Comparison of ENCODE assay signal across 8 mouse cellular contexts in genomic region chr3:81036151-81036553, GRCm38 (mm10). TPM values are rescaled to one million over a fixed set of nuclear protein-coding genes. Genes with fewer than 3 reads are reported as not detected.
DNase-seq lines count a peak whose midpoint lies in the region; ATAC-seq and TF ChIP-seq lines count a peak whose summit lies in the region.

TSS of gene Pdgfc (plus strand) at chr3:81036416.

- no peaks in the 10 kb centered on the region for H3K9me3 ChIP-seq in lung, postnatal 0 days (ENCODE audit: low read length)
- no peaks in the 10 kb centered on the region for H3K9me3 ChIP-seq in intestine, embryonic 16.5 days (ENCODE audit: control insufficient read depth, low read length)
- no peaks in the 10 kb centered on the region for H3K9me3 ChIP-seq in neural tube, embryonic 14.5 days (ENCODE audit: control insufficient read depth, low read length)

- ATAC-seq in lung, postnatal 0 days: peak; percentile 39
- ATAC-seq in intestine, embryonic 16.5 days: no peak; the same call in 1 of the 2 replicates
- no peak for ATAC-seq in neural tube, embryonic 14.5 days (ENCODE audit: low read depth)
- no peak for ATAC-seq in megakaryocyte progenitor cell, adult 5-6 weeks (replicated peaks; ENCODE audit: poor library complexity)

- no peak within 1 kb of the TSS for H3K27ac ChIP-seq in lung, postnatal 0 days (ENCODE audit: low read length)
- peak within 1 kb of the TSS; percentile 82 for H3K27ac ChIP-seq in intestine, embryonic 16.5 days (ENCODE audit: low read length)
- peak within 1 kb of the TSS; percentile 52; the same call in 1 of the 2 replicates for H3K27ac ChIP-seq in neural tube, embryonic 14.5 days (ENCODE audit: low read depth, low read length)

- TF ChIP-seq CTCF in lung, postnatal 0 days (IDR thresholded peaks at IDR 0.05): no peak

- H3K27me3 ChIP-seq in lung, postnatal 0 days (replicated peaks; ENCODE audit: insufficient read depth, low read length): no peaks in the 10 kb centered on the region
- no peaks in the 10 kb centered on the region for H3K27me3 ChIP-seq in intestine, embryonic 16.5 days (replicated peaks; ENCODE audit: control insufficient read depth, insufficient read depth, low read length)
- no peaks in the 10 kb centered on the region for H3K27me3 ChIP-seq in neural tube, embryonic 14.5 days (ENCODE audit: control insufficient read depth, insufficient read depth, low read length)

- H3K4me3 ChIP-seq in lung, postnatal 0 days (ENCODE audit: low read depth, low read length): peak within 1 kb of the TSS; percentile 68
- peak within 1 kb of the TSS; percentile 79 for H3K4me3 ChIP-seq in intestine, embryonic 16.5 days (ENCODE audit: low read length)
- H3K4me3 ChIP-seq in neural tube, embryonic 14.5 days (ENCODE audit: low read depth, low read length): peak within 1 kb of the TSS; percentile 76

- peaks cover 3% of the 10 kb centered on the region; the same call in 1 of the 2 replicates for H3K4me1 ChIP-seq in lung, postnatal 0 days (ENCODE audit: insufficient read depth, low read depth, low read length)
- H3K4me1 ChIP-seq in intestine, embryonic 16.5 days (ENCODE audit: control insufficient read depth, insufficient read depth, low read length): peaks cover 8% of the 10 kb centered on the region
- H3K4me1 ChIP-seq in neural tube, embryonic 14.5 days (ENCODE audit: control insufficient read depth, insufficient read depth, low read length): no peaks in the 10 kb centered on the region

- no peaks in the 10 kb centered on the region for H3K36me3 ChIP-seq in lung, postnatal 0 days (ENCODE audit: insufficient read depth, low read length)
- no peaks in the 10 kb centered on the region for H3K36me3 ChIP-seq in intestine, embryonic 16.5 days (ENCODE audit: control insufficient read depth, insufficient read depth, low read length)
- H3K36me3 ChIP-seq in neural tube, embryonic 14.5 days (ENCODE audit: control insufficient read depth, insufficient read depth, low read length): no peaks in the 10 kb centered on the region

- peak within 1 kb of the TSS; percentile 39; the same call in 1 of the 2 replicates for H3K9ac ChIP-seq in lung, postnatal 0 days (replicated peaks; ENCODE audit: low read depth)
- peak within 1 kb of the TSS; percentile 86 for H3K9ac ChIP-seq in intestine, embryonic 16.5 days (ENCODE audit: low read depth, low read length)
- H3K9ac ChIP-seq in neural tube, embryonic 14.5 days (replicated peaks; ENCODE audit: low read depth, low read length): peak within 1 kb of the TSS; percentile 63

- TF ChIP-seq EP300 in lung, postnatal 0 days (IDR thresholded peaks at IDR 0.05): no peak

- DNase-seq in adrenal gland, postnatal 4 days (ENCODE audit: low spot score in 2 of 2): no peak
- DNase-seq in adrenal gland, adult 18-20 months (ENCODE audit: low spot score in 2 of 2): no peak
- no peak for DNase-seq in lung, postnatal 0 days (ENCODE audit: low spot score)
- DNase-seq in lung, postnatal 4 days: no peak
- no peak for DNase-seq in gastrocnemius, postnatal 10 days

- peak within 1 kb of the TSS; percentile 96 for H3K4me2 ChIP-seq in lung, postnatal 0 days (replicated peaks; ENCODE audit: low read depth, low read length)
- peak within 1 kb of the TSS; percentile 93 for H3K4me2 ChIP-seq in intestine, embryonic 16.5 days (ENCODE audit: low read depth, low read length)
- peak within 1 kb of the TSS; percentile 95 for H3K4me2 ChIP-seq in neural tube, embryonic 14.5 days (ENCODE audit: low read depth, low read length)

- 2% methylated on average over 15 of the region's 17 CpGs for WGBS in lung, postnatal 0 days
- WGBS in intestine, embryonic 16.5 days: 4% methylated on average over 17 of the region's 17 CpGs
- WGBS in neural tube, embryonic 14.5 days: 1% methylated on average over 14 of the region's 17 CpGs

RNA-seq across cellular contexts. Expression of gene Pdgfc, which starts in this region (rescaled TPM):
- total RNA-seq in adrenal gland, postnatal 4 days (2021): 10 to 100 TPM; 19.8 to 21.3 TPM
- total RNA-seq in adrenal gland, adult 18-20 months (2021): 1 to 10 TPM; 6.9 to 8.4 TPM
- polyA plus RNA-seq in lung, postnatal 0 days (2015; fragmentation: Nextera tagmentation; extraction: Ambion mirVana): 2.2 and 2.3 TPM in 2 replicates
- polyA plus RNA-seq in intestine, embryonic 16.5 days (2015; fragmentation: Nextera tagmentation; extraction: Ambion mirVana): 9.0 and 9.2 TPM in 2 replicates
- polyA plus RNA-seq in neural tube, embryonic 14.5 days (2014; fragmentation: Nextera tagmentation; extraction: Ambion mirVana): 3.3 and 4.6 TPM in 2 replicates
- 0.27 TPM in 1 of 2 replicates, not detected in the other for total RNA-seq in megakaryocyte progenitor cell, adult 5-6 weeks (2015)
- total RNA-seq in megakaryocyte progenitor cell, adult 5-6 weeks (2017): not detected in 2 replicates
- total RNA-seq in gastrocnemius, postnatal 10 days (2021): 1 to 10 TPM; 4.1 to 7.4 TPM

Comparison
In these comparisons a context has a peak if more than half of its experiments do, and no peak if none do; other contexts are left out.
1. RNA of gene Pdgfc (total RNA-seq): 19.8 to 21.3 TPM in adrenal gland, postnatal 4 days, 6.9 to 8.4 TPM in adrenal gland, adult 18-20 months and 4.1 to 7.4 TPM in gastrocnemius, postnatal 10 days; 0.27 TPM in megakaryocyte progenitor cell, adult 5-6 weeks; every median in the first group is over 4 times any median in the second.
2. Peak in every context shown above with its lines, with median percentiles within 50 percentile points of each other: H3K4me2 ChIP-seq, H3K4me3 ChIP-seq and H3K9ac ChIP-seq.